ENCODE assay signal across 16 mouse cellular contexts in genomic region chr6:114474059-114474458, GRCm38 (mm10).
"Had no signal": no experiment of that assay in that cellular context is flagged by ENCODE, and none has a peak within 500 bp of the region (broad histone marks: within the 10 kb centered on the region; RNA-seq: fewer than 3 reads in every experiment).

No protein-coding gene starts in this region.

- H3K4me3 ChIP-seq: neural tube, embryonic 12.5 days; neural tube, embryonic 13.5 days; neural tube, embryonic 15.5 days; stomach, embryonic 15.5 days had no signal

- H3K27ac ChIP-seq: neural tube, embryonic 12.5 days; neural tube, embryonic 13.5 days; neural tube, embryonic 15.5 days; stomach, embryonic 15.5 days; stomach, postnatal 0 days had no signal

- DNase-seq: right cerebral cortex, adult 18-20 months; right cerebral cortex, postnatal 14 days; right cerebral cortex, postnatal 25 days; right cerebral cortex, postnatal 4 days; spleen, adult 18-20 months; thymus, adult 18-20 months; thymus, adult 2 months; thymus, postnatal 14 days; thymus, postnatal 25 days; thymus, postnatal 36 days; thymus, postnatal 4 days had no signal
